Mouse (Mus musculus) brain, embryonic 14.5 days (tissue): ENCODE results near the gene Ephb4.

Experiments used
- CTCF ChIP-seq: fragments of 200-500 bp; IDR thresholded peaks from 2 replicates; pipeline ENCODE4 v1.5.1; 2012; ENCODE audit warnings: inconsistent platforms, mild to moderate bottlenecking, moderate library complexity, borderline replicate concordance; ENCODE audit not compliant: insufficient read depth, insufficient read length; ENCODE audit errors: extremely low read depth
- POLR2A ChIP-seq: fragments of 200-500 bp; IDR thresholded peaks from 2 replicates; pipeline ENCODE4 v1.6.1; 2012; ENCODE audit warnings: mild to moderate bottlenecking, inconsistent platforms, borderline replicate concordance; ENCODE audit not compliant: poor library complexity, insufficient read depth, insufficient read length, severe bottlenecking; ENCODE audit errors: extremely low read depth

GRCm38 (mm10) chr5:137409451-137409850, 59.5 kb downstream of the Ephb4 start:
- TF ChIP-seq CTCF (no peak), POLR2A (no peak)
